Mouse (Mus musculus): Measurements from ENCODE around the gene Tmem268. TPM values are rescaled to one million over a fixed set of nuclear protein-coding genes. Genes with fewer than 3 reads are reported as not detected.
A peak's percentile ranks its signal among the peaks of the same experiment; 100 is the strongest.

The Tmem268 gene
- total RNA-seq (2022), result 10 to 100 TPM in 3 of 4 experiments, 1 to 10 TPM in 1; 8.0 to 16.2 (median 12.7) TPM

DNA sequence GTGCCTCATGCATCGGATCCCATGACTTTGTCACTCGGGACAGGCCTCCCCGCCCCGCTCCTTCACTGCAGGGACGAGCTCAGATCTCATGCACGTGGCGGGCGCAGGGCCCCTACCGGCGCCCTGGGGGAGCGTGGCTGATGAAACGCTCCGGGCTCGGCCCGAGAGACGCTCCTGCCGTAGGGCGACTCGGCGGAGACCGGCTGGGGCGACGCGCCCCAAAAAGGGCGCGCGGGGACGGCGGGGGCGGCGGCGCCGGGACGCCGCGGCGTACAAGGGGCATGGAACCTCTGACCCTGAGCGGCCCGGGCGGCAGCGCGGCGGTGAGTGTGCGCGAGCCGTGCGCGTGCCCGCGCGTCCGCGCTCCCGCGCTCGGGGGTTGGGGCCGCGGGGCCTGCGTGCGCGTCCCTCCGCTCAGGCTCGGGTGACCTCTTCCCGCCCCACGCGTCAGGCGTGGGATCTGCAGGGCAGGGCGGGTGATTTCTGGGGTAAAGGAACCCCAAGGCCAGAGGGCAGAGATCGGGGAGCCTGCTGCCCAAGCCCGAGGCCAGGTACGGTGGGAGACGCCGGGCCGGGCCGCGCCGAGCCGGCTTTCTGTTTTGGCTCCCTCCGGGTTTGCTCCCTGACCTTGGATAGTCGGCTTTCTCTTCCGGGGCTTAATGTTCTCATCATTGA is at the start of gene Tmem268:
Gene Tmem268 (plus strand): TSS at position 375 of the 675 bp plus-strand sequence.
- peak; percentile 65 for DNase-seq (ENCODE audit: low spot score)

DNA sequence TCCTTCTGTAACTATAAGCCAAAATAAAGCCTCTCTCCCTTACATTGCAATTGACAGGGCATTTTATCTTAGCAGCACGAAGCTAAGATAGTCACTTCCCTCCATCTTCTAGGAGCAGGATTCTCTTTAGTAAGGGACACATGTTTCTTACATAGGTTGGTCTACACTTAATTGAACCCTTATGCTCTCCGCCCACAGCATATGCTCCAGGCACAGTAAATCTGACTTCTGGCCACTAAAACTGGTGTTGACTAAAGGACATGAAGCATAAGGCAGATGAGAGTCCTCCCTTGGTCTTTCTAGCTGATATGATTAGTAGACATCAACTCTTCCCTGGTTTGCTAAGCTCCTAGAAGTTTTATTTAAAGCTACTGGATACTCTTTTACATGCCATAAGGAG is 45.7 kb upstream of the Tmem268 start:
- no peak for DNase-seq (ENCODE audit: low spot score)

DNA sequence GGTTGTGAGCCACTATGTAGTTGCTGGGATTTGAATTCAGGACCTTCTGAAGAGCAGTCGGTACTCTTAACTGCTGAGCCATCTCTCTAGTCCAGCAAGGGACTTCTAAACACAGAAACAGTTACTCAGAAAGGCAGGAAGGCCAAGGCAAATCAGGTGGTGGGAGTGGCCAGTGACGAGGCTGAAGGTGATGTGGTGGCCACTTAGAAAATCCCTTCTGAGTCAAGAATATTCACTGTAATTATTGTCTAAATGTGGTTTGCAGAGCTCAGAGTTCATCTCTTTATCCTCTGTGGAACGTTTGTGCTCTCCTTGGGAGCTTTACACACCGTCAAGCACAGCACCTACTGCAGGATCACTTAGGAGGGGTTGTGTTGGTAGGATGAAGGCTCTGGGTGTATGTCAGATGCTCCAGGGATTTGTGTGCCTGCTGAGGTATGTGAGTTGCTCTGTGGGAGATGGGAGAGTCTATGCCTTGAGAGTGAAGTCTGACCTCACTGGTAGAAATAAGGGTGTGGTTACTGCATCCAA is 44.1 kb upstream of the Tmem268 start:
- no peak for DNase-seq (ENCODE audit: low spot score)

GRCm38 (mm10) chr4:63515021-63515420 is 43.6 kb upstream of the Tmem268 start:
- DNase-seq (ENCODE audit: low spot score), result no peak

DNA sequence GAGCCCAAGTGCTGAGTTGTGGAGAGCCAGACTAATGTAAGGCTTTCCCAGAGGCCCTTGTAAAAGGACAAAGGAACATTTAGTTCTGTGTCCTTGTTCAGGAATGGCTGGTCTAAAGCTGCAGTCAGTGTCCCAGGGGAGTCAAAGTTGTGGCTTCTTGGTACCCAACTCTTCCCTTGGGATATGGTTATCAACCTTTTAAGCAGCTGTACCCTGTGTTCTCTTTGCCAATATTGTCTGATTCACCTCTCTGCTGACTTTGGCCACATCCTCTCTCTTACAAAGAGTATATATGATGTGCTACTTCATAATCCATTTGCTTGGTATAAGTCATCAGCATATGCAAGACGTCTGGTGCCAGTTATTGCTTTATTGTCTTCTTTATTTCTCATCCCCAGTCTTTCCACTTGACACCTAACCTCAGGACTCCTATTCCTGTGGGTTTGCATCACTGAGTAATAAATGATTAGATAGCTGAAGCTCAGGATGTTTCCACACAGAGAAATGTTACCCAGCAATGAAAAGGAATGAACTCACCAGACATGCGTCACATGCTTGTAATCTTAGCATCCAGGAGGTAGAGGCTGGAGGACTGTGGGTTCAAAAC is 36.7 kb upstream of the Tmem268 start:
- DNase-seq (ENCODE audit: low spot score), result no peak

DNA sequence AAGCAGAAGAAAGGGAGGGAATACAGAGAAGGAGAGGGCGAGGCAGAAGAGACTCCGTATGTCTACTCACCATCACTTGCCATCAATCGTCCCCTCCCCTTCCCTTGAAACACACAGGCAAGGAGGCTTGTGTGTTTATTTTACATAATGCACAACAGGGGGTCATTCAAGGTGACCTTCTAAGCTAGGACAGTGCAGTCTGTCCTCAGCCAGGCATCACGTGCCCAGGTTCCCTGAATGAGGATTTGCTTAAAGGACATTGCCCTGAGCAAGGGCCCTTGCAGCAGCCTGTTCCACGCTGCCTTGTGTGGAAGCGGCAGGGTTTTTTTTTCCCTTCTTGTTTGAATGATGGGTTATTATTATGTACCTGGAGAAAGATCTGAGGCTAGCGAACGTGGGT is 33.1 kb upstream of the Tmem268 start:
- no peak for DNase-seq (ENCODE audit: low spot score)

- DNase-seq (ENCODE audit: low spot score), result no peak
These were observed 29.6 kb upstream of the Tmem268 start for GRCm38 (mm10) chr4:63528946-63529345.

GRCm38 (mm10) chr4:63530409-63530808 is 28.2 kb upstream of the Tmem268 start:
- DNase-seq (ENCODE audit: low spot score), result no peak

DNA sequence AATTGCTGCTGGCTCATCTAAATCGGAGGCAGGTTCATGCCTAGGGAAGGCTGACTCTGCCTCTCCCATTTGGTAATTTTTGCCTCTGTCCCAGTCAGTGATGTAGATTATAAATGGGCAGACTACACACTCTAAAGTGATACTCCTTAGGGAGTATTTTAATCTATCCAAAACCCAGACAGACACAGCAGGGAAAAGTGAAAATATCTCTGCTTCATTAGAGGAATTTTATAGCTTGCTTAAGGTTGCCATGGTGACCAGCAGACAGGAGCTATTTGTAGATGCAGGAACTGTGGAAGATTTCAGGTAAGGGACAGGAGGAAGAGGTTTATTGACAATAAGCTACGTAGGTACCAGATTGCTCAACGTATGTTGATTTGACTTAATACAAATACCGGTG is 21.0 kb upstream of the Tmem268 start:
- DNase-seq (ENCODE audit: low spot score), result no peak

DNA sequence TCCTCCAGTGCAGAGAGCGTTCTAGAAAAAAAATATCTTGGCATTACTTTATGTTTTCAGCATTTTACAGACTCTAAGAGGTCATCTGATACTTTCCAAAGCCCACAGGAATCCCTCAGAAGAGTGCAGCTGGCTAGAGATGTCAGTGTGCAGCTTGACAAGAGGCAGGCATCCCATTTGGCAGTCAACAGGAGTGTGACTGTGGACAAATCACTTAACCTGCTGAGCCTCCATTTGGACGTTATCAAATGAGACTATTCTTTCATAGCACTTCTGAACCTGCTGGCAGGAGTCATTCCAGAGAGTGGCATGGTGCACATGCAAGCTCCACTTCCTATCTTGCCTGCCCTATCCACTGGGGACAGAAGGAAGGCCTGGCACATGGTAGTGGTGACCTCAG is 16.4 kb upstream of the Tmem268 start:
- peak; percentile 76 for DNase-seq (ENCODE audit: low spot score)

DNA sequence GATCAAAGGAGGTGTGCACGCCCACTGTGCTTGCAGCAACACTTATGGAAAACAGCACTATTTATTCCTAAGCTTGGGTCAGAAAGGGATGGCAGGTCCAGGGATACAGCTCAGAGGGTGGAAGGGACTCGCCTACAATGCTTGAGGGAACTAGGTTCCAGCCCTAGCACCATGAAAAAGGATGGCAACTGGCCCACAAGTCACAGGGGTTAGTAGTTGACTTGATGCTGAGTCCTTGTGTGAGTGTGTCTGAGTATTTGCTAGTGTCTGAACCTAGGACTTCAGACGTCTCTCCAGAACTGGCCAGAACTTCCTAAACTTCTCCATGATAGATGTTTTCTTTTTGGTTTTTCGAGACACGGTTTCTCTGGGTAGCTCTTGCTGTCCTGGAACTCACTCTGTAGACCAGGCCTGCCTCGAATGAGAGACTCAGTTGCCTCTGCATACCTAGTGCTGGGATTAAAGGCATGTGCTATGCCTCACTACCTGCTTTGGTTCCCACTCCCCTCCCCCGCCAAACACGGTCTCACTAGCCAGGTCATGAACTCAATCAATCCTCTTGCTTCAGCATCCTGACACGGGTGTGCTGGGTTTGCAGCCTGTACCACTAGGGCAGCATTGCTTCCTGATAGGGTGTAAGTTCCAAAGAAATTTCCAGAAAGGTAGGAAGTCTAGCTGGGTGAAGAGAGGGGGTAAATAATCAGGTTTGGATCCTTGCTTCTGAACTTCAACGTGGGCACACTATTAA is 14.7 kb upstream of the Tmem268 start:
- no peak for DNase-seq (ENCODE audit: low spot score)

- peak; percentile 94 for DNase-seq (ENCODE audit: low spot score)
These were observed 13.9 kb upstream of the Tmem268 start, which contains the start of gene Atp6v1g1 for GRCm38 (mm10) chr4:63544494-63545230. TSS of gene Atp6v1g1 (plus strand) at chr4:63544772.

- DNase-seq (ENCODE audit: low spot score), result no peak
These were observed 13.2 kb upstream of the Tmem268 start for GRCm38 (mm10) chr4:63545231-63545958.

DNA sequence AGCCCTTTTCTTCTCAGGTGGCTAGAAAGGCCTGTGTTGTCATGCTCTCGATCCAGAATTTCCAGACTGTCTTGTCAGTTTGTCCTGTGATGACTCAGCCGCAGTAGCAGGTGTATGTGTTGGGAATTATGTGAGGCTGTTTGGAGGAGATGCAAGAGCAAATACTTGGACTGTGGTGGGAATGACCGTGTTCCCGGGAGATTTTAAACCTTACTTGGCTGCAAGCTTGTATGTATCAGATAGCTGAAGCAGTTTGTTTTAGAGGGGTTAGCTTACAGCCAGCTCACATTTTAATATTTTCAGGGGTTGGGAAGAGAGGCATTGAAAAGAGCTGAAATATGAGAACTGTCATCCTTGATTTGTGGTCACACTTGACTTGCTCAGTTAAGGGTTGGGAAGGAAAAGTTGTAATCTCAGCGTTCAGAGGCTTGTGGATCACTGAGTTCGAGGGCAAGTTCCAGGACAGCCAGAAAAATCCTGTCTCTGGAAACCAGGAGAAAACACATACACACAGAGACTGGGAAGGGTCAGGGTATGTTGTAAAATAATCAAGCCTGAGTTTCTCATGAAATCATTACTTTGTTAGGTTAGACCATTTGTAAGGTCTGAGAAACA is 12.0 kb upstream of the Tmem268 start:
- no peak for DNase-seq (ENCODE audit: low spot score)

GRCm38 (mm10) chr4:63547799-63548198 is 10.8 kb upstream of the Tmem268 start:
- DNase-seq (ENCODE audit: low spot score), result no peak

GRCm38 (mm10) chr4:63548491-63548890 is 10.1 kb upstream of the Tmem268 start:
- no peak for DNase-seq (ENCODE audit: low spot score)

DNA sequence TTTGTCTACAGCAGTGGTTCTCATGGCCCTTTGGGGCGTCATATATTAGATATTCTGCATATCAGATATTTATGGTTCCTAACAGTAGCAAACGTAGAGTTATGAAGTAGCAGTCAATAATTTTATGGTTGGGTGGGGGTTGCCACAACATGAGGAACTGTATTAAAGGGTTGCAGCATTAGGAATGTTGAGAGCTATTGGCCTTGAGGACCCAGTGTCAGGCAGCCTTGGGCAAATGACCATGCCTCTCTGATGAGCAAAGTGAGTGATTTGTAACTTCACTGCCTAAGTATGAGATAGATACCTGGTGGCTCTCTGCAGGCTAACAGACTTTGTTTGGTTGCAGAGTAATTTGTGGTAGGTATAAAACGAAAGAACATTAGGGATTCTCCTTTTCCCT is 7.7 kb upstream of the Tmem268 start:
- no peak for DNase-seq (ENCODE audit: low spot score)

GRCm38 (mm10) chr4:63552865-63553264 is 5.7 kb upstream of the Tmem268 start:
- no peak for DNase-seq (ENCODE audit: low spot score)

DNA sequence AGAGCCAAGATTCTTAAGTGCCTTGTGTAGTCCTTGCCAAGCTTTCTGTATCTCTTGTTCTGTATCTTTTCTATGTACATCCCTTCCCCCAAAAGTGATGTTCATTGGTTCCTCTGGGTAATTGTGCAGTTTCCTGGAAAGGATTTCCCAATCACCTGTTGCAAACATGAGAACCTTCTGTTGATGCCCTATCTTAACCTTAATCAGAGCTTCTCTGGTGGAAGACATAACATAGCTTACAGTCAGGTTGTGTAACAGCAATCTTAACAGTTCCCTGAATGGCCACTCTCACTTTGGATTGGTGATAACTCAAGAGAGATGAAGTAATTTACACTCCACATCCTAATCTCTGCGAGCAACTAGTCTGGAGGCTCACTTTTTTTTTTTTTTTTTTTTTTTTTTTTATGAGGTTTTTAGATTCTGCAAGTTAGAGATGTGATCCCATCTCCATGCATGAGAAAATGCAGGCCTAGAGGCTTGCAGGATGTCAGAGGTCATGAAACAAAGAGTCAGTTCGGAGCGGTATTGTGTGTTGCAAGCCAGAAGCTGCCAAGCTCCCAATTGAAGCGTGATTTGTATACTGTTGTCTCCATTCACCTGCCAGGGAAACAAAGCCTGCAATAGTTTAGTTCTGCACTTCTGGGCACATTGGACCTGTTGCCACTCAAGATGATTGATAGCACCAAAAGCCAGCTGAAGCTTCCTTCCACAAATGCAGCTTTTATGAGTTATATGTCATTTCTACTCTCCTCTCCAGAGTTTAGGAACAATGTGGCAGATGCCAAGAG is 4.6 kb upstream of the Tmem268 start:
- no peak for DNase-seq (ENCODE audit: low spot score)

- DNase-seq (ENCODE audit: low spot score), result no peak
These were observed 4.0 kb upstream of the Tmem268 start for GRCm38 (mm10) chr4:63554616-63555015.

All from heart, adult 8-10 months (tissue).